Mouse (Mus musculus) lung, postnatal 36 days (tissue): ENCODE results near the gene Abhd2.

ENCODE experiments used
- DNase-seq: peaks from one replicate; pipeline ENCODE4 v3.0.0; 2022; ENCODE audit warnings: mixed read lengths

The Abhd2 gene

DNA sequence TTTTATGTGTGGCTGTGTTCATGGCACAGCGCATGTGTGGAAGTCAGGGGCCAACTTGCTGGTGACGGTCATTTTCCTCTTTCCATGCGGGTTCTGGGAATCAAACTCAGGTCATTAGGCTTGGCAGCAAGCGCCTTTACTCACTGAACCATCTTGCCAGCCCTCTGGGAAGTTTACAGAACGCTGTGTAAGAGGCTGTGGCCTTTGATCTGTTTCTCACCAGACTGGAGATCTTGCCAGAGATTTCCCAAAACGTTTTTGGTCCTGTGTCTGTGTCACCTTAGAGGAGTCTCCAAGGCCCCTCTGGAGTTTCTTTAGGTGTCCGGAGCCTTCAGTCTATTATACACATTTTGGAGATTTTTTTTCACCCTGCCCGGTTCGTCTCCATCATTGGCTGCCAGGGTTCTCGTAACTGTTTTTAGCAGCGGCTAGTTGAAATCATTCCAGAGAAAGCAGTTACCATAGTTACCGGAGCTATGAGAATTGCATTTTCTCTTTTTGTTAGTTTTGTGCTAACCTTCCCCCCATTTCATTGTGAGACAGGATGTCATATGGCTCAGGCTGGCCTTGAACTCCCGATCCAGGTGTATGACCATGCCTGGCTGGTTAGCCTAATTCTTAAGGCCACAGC, 22.3 kb downstream of the Abhd2 start:
- no peak for DNase-seq

GRCm38 (mm10) chr7:79298681-79299080, 25.7 kb downstream of the Abhd2 start:
- DNase-seq: no peak

- peak; percentile 80 for DNase-seq
These were observed 26.5 kb downstream of the Abhd2 start for GRCm38 (mm10) chr7:79299548-79299947.

- no peak for DNase-seq
These were observed 27.6 kb downstream of the Abhd2 start for GRCm38 (mm10) chr7:79300432-79301151.

DNA sequence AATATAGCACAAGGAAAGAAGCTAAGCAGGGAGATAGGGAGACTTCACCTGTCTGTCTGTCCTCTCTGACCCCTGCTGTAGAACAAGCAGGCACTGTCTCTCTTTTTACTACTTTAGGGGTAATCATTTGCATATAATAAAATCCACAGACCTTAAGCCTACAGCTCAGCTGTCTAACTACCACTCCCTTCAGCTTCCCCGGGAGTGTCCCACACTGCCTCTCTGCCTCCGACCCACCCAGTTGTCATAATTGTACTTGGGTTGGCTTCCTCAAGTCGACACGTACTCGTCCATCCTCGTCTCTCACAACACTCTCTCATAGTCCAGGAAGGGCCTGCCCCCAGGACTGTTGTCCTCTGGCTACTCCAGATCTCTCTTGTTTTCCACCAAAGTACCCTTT, 29.1 kb downstream of the Abhd2 start:
- no peak for DNase-seq

DNA sequence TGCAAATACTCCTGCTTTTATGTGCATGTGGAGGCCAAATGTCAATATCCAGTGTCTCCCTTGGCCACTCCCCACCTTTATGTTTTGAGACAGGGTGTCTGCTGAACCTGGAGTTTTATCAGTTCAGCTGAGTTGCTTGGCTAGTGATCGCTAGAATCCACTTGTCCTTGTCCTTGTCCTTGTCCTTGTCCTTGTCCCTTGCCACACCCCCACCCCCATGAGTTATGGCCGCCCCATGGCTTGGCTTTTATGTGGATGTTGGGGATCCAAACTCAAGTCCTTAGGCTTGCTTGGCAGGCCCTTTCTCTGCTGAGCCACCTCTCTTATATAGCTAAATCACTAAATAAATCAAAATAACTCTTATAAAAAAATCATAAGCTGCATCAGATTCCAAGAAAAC, 29.6 kb downstream of the Abhd2 start:
- no peak for DNase-seq

DNA sequence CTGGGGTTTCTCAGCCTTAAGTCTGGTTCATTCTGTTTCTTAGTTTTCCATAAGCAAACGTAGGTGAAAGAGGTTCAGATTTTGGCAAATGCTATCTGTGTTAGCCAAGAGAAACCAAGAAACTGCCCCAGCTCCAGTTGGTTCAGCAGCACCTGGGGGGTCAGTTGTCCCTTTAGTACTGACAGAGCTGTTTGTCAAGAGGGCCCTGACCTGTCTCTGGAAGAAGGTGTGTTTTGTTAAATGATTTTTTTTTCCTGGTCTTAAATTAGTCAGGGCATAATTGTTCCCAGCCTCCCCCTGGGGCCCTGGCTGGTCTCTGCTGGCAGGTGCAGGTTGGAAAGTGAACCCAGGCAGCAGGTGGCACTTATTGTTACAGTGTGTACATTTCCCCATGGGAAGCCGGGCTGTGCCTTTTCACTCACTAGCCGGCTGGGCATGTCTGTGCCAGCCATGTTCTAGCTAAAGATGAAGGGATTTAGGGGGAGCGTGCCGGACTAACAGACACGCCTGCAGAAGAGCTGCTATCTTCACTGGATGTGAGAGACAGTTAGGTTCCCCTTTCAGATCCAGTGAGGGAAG, 30.3 kb downstream of the Abhd2 start:
- no peak for DNase-seq

- no peak for DNase-seq
These were observed 35.5 kb downstream of the Abhd2 start for GRCm38 (mm10) chr7:79308455-79309030.

DNA sequence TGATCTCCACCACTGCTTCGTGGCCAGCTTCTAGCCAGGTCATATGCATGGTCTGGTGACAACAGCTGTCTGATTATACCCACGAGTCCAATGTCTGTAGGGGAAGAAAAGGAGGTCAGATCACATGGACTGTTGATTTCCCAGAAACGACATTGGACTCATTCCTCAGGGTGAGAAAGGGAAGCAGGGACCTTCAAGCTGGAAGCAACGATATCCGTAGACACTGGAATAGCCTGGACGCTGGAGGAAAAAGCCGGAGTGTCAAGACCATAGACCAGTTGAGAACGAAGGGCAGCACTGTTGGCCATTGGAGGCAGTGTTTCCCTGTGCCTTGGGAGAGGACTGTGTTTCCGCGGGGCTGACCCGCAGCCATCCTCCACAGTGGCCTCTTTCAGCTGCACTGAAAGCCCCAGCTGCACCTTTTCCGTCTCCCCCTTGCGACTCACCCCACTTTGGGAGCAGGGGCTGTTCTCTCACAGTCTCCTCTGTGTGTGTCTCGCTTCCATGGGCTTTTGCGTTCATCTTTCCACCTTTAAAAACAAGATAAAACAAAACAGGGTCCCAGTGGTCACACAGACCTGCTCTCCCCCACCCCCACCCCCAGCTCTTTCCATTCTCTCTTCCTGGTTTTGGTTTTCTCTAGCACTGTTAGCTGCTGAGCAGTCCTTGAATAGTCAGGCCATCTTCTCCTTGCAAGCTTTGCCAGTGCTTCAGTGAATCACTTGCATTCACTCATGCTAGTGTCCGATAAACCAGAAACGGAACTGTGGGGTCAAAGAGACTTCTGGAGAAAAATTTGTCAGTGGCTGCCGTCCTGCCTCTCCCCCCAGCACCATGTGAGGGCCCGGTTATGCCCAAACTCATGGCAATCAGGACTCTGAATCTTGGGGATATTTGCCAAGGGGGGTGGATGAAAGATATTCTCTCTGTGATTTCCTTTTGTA, 36.5 kb downstream of the Abhd2 start:
- peak; percentile 29 for DNase-seq

- no peak for DNase-seq
These were observed 37.2 kb downstream of the Abhd2 start for GRCm38 (mm10) chr7:79310191-79310555.

- DNase-seq: no peak
These were observed 38.5 kb downstream of the Abhd2 start for GRCm38 (mm10) chr7:79311420-79311988.

GRCm38 (mm10) chr7:79312246-79312645, 39.2 kb downstream of the Abhd2 start:
- DNase-seq: no peak

GRCm38 (mm10) chr7:79313519-79314059, 40.6 kb downstream of the Abhd2 start:
- no peak for DNase-seq

GRCm38 (mm10) chr7:79314517-79314916, 41.5 kb downstream of the Abhd2 start:
- DNase-seq: no peak

GRCm38 (mm10) chr7:79315149-79315548, 42.1 kb downstream of the Abhd2 start:
- no peak for DNase-seq

GRCm38 (mm10) chr7:79316069-79316695, 43.2 kb downstream of the Abhd2 start:
- DNase-seq: no peak

DNA sequence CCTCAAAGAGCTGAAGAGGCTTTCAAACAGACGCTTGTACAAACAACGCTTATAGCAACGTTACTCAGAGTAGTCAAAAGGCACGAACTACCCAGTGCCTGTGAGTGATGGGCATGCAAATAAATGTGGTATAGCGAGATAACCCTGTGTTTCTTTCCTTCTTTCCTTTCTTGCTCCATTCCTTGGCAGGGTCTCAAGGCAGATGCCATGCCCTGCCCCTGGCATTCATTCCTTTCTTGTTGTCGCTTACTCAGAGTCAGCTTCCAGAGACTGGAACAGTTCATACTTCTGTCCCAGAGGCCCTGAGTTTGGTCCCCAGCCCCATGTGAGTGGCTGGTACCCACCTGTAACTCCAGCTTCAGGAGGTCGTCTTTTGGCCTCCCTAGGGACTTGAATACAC, 44.6 kb downstream of the Abhd2 start:
- no peak for DNase-seq

DNA sequence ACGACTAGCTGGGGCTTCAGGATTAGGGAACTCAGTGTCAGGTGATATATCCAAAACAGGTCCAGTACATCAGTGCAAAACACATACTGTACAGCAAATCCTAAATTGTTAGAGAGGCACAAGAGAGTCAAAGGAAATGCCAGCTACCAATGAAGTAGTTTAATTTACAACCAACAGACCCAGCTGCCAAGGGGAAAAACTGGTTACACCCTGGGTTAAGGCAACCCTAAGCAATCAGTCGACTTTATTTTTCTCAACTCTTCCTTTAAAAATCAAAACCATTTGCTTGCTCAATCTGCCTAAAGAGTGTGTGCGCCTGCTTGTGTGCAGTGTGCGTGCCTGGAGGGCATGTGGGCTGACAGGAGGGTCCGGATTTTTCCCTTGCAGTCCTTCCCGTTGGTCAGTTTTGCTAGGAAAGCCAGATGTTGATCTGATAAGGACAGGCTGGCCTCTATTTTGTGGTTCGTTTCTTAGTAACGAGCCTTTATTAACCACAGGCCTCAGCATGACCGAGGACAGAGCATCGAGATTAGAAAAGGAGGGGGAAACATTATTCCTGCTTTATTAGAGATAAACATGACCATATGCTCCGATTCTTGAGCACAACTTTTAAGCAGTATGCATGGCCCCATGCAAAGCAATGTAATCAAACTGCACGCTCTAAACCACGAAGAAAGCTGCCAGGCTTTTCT, 45.3 kb downstream of the Abhd2 start:
- no peak for DNase-seq

DNA sequence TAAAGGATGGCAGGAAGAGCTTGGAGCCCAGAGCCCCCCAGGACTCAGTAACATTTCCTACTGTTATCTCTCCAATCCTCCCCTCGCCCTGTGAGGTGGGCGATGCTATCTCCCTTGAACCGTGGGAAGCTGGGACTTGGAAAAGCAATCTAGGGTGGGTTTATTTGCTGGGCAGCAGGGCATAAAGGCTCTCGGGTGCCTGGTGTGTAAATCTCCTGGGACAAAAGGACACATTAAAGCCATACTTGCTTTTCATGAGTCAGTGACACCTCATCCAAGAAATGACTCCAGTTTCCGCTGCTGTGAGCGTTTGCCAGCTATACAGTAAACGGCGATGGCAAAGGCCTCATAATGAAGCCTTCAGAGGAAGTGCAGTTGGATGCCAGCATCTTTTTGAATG, 50.9 kb downstream of the Abhd2 start:
- no peak for DNase-seq

- no peak for DNase-seq
These were observed 55.8 kb downstream of the Abhd2 start for GRCm38 (mm10) chr7:79328769-79329168.

DNA sequence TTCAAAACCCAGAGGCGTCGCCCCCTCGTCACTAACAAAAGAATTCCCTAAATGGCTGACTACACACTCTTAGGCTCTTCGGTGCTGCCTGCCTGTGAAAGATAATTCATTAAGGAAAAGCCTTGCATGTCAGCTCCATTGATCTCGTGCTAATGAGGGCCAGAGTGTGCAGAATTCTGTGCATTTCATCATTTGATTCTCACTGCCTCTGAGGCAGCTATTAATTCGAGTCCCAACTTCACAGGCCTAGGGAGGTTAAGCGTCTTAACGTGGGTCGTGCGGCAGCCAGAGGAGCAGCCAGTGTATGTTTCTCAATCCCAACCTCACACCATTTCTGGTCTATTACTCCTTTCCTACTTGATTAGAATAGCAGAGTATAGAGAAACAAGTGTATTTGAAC, 58.2 kb downstream of the Abhd2 start:
- DNase-seq: no peak
